Mouse (Mus musculus): ENCODE data around the gene Ggn. TPM values are rescaled to one million over a fixed set of nuclear protein-coding genes. Genes with fewer than 3 reads are reported as not detected.

Ggn gene
- polyA plus RNA-seq, 1 experiment from 2014 or later, result 0.36 TPM

- WGBS, result 37% methylated on average over 15 of the region's 15 CpGs
- Histone ChIP-seq H3K9me3 (ENCODE audit: control insufficient read depth, low read length) (peaks cover 8% of the 10 kb centered on the region), H3K36me3 (replicated peaks; ENCODE audit: control insufficient read depth, insufficient read depth) (no peaks in the 10 kb centered on the region), H3K4me3 (replicated peaks; ENCODE audit: low read length) (no peak overlapping the region), H3K27me3 (ENCODE audit: control insufficient read depth, insufficient read depth, low read length) (peaks cover 10% of the 10 kb centered on the region; the same call in 1 of the 2 replicates), H3K27ac (no peak overlapping the region), H3K9ac (no peak overlapping the region), H3K4me2 (replicated peaks) (no peak overlapping the region), H3K4me1 (replicated peaks; ENCODE audit: control insufficient read depth, insufficient read depth, low read length) (0 out of 2 replicates have a peak, but pooled peaks cover 7% of the 10 kb centered on the region)
- DNase-seq (ENCODE audit: low spot score) (no peak), ATAC-seq (ENCODE audit: low FRiP score) (no peak)
These were observed 44.8 kb downstream of the Ggn start for GRCm38 (mm10) chr7:29214846-29215245.

Other genes starting within 250 kb of the Ggn start
- gene Actn4, start 207.9 kb upstream of the Ggn start, polyA plus RNA-seq (2014; fragmentation: Nextera tagmentation; extraction: Ambion mirVana), result 133 and 147 TPM in 2 replicates
- 291 and 321 TPM in 2 replicates for gene Eif3k, start 188.3 kb upstream of the Ggn start, polyA plus RNA-seq (2014; fragmentation: Nextera tagmentation; extraction: Ambion mirVana)
- gene Map4k1, start 188.2 kb upstream of the Ggn start, polyA plus RNA-seq (2014; fragmentation: Nextera tagmentation; extraction: Ambion mirVana), result 8.6 and 10.4 TPM in 2 replicates
- 5.1 and 7.6 TPM in 2 replicates for gene Ryr1, start 45.0 kb upstream of the Ggn start, polyA plus RNA-seq (2014; fragmentation: Nextera tagmentation; extraction: Ambion mirVana)
- gene Rasgrp4, start 35.4 kb upstream of the Ggn start, polyA plus RNA-seq (2014; fragmentation: Nextera tagmentation; extraction: Ambion mirVana), result 0.91 and 1.1 TPM in 2 replicates
- gene Fam98c, start 14.0 kb upstream of the Ggn start, polyA plus RNA-seq (2014; fragmentation: Nextera tagmentation; extraction: Ambion mirVana), result 25.8 and 32.8 TPM in 2 replicates
- 10.3 and 10.5 TPM in 2 replicates for gene Spred3, start 201 bp downstream of the Ggn start, polyA plus RNA-seq (2014; fragmentation: Nextera tagmentation; extraction: Ambion mirVana)
- gene Psmd8, start 10.5 kb downstream of the Ggn start, polyA plus RNA-seq (2014; fragmentation: Nextera tagmentation; extraction: Ambion mirVana), result 295 and 302 TPM in 2 replicates
- 2.6 and 3.3 TPM in 2 replicates for gene Catsperg1, start 43.8 kb downstream of the Ggn start, polyA plus RNA-seq (2014; fragmentation: Nextera tagmentation; extraction: Ambion mirVana)
- 0.66 and 0.78 TPM in 2 replicates for gene Kcnk6, start 62.3 kb downstream of the Ggn start, polyA plus RNA-seq (2014; fragmentation: Nextera tagmentation; extraction: Ambion mirVana)
- 96.6 and 101 TPM in 2 replicates for gene Yif1b, start 68.1 kb downstream of the Ggn start, polyA plus RNA-seq (2014; fragmentation: Nextera tagmentation; extraction: Ambion mirVana)
- gene 2200002D01Rik, start 78.3 kb downstream of the Ggn start, polyA plus RNA-seq (2014; fragmentation: Nextera tagmentation; extraction: Ambion mirVana), result 0.61 and 0.67 TPM in 2 replicates
- gene Spint2, start 111.7 kb downstream of the Ggn start, polyA plus RNA-seq (2014; fragmentation: Nextera tagmentation; extraction: Ambion mirVana), result 71.3 and 73.2 TPM in 2 replicates
- 2.2 and 3.6 TPM in 2 replicates for gene Ppp1r14a, start 119.1 kb downstream of the Ggn start, polyA plus RNA-seq (2014; fragmentation: Nextera tagmentation; extraction: Ambion mirVana)
- gene Dpf1, start 133.7 kb downstream of the Ggn start, polyA plus RNA-seq (2014; fragmentation: Nextera tagmentation; extraction: Ambion mirVana), result 160 and 161 TPM in 2 replicates

All from hindbrain, embryonic 14.5 days (tissue).